Mouse (Mus musculus) kidney, adult 8-10 months (tissue): ENCODE results near the gene Alpl.

Experiments
- DNase-seq, 2 experiments: peaks; one replicate each; pipeline ENCODE4 v3.0.0; 2022

Alpl gene

DNA sequence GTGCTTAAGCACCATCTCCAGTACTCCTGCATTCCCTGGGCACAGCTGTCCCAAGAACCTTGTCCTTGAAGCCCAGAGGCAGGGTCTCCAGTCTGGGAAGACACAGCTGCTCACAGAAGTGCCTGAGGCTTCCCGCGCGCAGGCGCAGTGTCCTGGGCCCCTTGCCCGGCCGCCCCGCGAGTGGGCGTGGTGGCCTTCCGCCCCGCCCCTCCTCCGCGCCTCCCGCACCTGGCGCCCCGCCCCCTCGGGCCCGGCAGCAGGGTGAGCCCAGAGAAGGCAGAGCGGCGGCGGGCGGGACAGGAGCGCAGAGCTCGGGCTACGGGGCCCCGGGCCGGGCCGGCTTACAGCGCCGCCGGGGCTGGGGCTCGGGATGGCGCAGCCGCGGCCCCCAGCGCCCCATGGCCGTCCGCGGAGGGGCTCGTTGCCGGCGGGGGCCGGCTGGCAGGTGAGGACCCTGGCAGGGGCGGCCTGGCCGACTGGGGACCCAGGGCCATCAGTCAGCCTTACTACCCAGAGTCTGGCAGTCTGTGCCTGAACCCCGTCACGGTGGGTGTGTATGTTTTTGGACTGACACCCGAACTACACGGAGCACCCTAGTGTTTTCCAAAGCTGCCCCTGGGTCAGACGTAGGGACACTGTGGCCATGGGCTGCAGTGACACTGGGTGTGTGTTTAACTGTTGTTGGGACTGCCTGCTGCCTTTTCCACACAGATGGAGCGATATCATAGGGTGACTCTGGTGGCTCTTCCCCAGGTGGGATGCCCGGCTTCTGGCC is 88.8 kb downstream of the Alpl start:
- peak; percentile 81 to 91 for DNase-seq

GRCm38 (mm10) chr4:137706510-137706909 is 89.7 kb downstream of the Alpl start:
- peak in 1 of 2 experiments; percentile 39 for DNase-seq

- no peak for DNase-seq
Observed at GRCm38 (mm10) chr4:137705379-137705778, 90.8 kb downstream of the Alpl start.

GRCm38 (mm10) chr4:137704561-137704960 is 91.6 kb downstream of the Alpl start:
- DNase-seq = no peak

- no peak for DNase-seq
Observed at GRCm38 (mm10) chr4:137703077-137703476, 93.1 kb downstream of the Alpl start.

DNA sequence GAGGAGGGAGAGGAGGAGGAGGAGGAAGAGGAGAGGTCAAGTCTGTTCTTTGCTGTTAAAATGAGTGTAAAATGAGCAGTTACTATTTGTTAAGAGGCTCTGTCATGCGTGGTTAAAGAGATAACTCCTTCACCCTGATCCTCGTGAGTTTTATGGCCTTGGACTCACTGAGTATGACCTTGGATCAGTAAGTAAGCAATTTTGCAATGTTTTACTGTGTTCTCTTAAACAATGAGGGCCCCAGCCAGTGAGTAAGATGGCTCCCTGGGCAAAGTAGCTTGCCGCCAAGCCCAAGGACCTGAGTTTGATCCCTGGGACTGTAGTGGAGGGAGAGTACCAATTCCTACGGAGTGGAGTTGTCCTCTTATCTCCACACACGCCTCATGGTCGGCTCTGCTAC is 95.2 kb downstream of the Alpl start:
- no peak for DNase-seq

GRCm38 (mm10) chr4:137699264-137700211 is 96.6 kb downstream of the Alpl start:
- DNase-seq = peak in 1 of 2 experiments; percentile 46

GRCm38 (mm10) chr4:137698076-137698985 is 97.9 kb downstream of the Alpl start:
- peak; percentile 67 to 83 for DNase-seq

- peak; percentile 69 to 82 for DNase-seq
Observed at GRCm38 (mm10) chr4:137697156-137697885, 98.9 kb downstream of the Alpl start.

- no peak for DNase-seq
Observed at GRCm38 (mm10) chr4:137695900-137696299, 100.3 kb downstream of the Alpl start.

DNA sequence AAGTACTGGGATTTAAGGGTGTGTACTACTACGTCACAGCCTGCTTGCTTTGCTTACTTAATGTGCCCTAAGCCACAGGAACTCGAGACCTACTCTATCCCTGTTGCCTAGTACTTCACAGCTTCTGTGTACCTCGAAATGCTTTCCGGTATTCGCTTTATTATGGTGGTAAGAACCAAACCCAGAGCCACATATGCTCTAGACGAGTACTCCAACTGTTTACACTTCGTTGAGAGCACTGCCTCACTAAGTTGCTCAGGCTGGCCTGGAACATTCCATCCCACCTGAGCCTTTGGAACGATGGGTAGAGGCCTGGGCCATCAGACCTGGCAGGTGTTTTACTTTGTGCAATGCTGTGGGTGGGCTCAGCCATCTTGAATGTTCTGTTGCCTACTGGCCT is 100.9 kb downstream of the Alpl start:
- DNase-seq = no peak

- DNase-seq = no peak
Observed at GRCm38 (mm10) chr4:137692107-137692902, 103.9 kb downstream of the Alpl start.
